Mouse (Mus musculus) WW6 (cell line): ENCODE measurements around the gene Gm20388.

Source experiments
- DNase-seq: peaks from one replicate; pipeline ENCODE4 v3.0.0-alpha.2; 2013; ENCODE audit warnings: low read depth, low spot score

Gm20388 gene

DNA sequence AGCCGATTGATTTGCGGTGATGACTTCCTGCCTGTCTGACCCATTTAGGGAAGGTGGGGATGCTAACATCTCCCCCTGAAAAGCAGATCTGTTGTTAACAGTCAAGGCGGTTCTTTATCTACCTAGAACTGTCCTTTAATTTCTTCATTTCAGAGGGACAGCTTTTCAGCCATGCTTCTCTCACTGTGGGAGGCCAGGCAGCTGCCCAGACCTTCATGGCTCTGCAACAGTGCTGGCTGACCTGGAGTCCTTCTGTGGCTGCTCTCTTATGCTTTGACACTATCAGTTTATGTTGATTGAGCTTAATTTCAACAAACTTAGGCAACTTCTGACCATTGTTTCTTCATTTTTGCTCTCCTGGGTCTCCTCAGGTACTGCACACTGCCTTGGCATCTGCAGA is 2969.7 kb downstream of the Gm20388 start:
- no peak for DNase-seq

DNA sequence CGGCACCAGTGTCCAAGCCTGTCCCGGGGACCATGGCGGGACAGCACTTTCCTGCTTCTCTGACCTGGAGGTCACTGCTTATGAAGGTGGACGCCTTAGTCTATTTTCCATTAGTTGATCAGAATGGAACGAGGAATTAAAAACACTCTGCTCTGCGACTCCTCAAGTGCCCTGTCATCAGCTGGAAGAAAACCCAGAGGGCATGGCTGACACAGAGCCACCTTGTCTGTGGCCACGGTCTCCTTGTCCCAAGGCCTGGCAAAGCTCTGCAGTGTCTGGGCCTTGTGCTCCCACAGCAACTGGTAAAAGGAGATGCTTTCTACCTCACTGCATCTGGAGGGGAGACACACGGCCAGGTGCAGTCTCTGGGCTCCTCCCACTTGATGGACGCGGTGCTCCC is 2973.0 kb downstream of the Gm20388 start:
- no peak for DNase-seq

DNA sequence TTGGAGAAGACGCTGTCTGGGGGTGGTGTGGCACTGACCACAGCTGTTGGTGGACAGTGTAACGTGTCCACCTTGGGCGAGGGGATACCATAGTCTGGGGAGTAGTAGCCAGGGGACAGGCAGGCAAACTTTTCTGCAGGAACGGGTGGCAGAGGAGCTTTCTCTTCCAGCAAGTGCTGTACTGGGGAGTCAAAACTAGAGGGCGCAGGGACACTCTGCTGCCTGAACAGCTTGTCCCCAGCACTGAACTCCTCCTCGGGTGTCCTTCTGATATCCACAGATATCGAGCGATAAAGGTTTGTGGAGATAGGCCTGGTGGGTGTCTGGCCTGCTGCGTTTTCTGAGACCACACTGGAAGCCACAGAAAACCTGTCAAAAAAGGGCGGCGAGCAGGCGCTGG is 2980.8 kb downstream of the Gm20388 start:
- DNase-seq = no peak

DNA sequence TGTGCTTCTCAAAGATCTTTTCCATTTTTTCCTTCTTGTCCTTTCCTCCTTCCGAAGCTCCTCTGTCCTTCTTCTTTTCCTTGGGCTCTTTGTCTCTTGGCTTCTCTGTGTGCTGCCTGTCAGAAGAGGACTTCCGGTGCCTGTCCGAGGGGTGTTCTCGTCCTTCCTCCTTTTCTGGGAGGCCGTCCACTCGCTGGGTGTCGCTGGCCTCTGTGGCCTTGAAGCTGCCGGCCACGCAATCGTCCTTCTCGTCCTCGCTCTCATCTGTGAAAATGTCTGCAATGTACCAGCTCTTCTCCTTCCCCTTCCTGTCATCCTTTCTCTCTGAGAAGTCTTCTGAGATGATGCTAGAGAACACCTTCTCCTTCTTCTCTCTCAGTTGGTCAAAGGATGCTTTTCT is 2982.8 kb downstream of the Gm20388 start:
- no peak for DNase-seq

DNA sequence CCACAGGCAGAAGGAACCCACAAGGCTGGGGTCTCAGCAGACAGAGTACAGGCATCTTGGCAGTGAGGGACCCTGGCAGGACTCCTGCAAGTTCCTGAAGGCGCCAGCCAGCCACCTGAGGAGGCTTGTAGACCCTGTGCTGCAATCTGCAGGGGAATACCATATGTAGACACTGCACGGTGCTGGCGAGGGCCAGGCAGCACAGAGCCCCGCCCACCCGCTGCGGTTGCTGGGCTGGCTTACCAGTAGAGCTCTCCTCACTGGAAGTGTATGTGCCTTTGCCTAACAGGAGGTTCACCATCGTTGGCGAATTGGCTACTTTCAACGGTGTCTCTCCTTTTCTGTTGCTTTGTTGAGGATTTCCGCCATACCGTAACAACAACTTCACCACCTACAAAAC is 2985.7 kb downstream of the Gm20388 start:
- no peak for DNase-seq

DNA sequence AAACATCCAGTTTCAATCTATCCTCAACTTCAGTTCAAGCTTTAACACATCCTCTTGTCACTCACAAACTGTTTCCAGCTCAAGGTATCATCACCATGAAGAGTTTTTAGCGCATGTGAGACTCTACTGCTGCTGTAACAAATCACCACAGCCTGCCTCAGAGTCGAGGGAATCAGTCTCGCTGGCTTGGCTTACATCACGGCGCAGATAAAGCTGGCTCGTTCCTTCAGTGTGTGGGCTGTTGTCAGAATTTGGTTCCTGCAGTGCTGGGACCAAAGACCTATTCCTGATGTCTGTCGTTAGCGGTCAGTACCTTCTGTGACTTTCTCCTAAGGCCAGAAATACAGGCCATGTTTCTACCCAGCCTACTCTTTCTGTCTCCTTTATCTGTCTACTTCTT is 2986.6 kb downstream of the Gm20388 start:
- DNase-seq = no peak

DNA sequence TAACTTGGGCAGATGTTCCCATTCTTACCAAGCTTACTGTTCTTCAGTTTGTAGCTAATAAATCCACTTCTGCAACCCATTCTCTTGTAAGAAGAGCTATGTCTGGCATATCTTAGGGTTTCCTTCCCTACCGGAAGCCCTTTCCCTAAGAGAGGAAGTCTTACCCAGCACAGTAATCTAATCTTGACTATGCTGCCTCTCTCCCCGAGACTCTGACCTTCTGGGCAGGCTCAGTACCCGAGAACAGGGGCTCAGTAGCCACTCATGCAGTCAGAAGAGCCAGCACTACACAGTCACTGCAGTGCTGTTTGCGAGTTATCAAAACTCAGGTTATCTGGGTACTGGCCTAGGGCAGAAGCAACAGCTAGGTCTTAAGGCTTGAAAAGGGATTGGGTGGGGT is 2987.4 kb downstream of the Gm20388 start:
- DNase-seq = no peak

DNA sequence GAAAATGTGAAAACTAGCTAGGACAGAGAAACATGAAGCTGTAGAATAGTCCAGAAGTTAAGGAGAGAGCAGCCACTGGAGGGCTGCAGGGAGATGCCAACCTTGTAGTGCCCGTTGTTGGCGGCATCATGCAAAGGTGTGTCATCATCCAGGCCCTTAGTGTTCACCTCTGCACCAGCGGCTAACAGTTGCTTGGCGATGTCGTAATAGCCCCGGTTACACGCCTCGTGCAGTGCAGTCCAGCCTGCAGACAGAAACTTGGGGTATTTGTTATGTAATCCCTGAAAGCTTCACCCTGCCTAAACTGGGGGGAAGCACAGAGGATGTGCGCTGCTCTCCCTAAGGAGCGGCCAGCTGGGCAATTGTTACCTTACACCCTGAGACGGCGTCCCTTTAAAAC is 2987.8 kb downstream of the Gm20388 start:
- no peak for DNase-seq

DNA sequence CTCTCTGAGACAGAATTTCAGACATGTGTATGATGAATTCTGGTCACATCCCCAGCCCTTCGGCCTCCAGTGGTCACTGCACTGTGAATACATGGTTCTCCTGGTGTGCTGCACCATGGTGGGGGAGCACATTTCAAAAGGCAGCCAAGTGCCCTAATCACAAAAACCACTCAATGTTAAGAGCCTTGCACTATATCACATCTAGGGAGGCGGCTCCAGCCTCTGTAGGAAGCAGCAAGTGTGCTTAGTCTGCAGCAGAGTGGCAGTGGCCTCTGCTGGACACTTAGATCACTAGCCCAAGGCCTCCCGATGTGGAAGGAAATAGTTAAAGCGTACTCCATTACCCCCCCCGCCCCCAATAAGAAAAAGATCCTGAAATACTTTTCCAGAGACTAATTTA is 2988.4 kb downstream of the Gm20388 start:
- no peak for DNase-seq

DNA sequence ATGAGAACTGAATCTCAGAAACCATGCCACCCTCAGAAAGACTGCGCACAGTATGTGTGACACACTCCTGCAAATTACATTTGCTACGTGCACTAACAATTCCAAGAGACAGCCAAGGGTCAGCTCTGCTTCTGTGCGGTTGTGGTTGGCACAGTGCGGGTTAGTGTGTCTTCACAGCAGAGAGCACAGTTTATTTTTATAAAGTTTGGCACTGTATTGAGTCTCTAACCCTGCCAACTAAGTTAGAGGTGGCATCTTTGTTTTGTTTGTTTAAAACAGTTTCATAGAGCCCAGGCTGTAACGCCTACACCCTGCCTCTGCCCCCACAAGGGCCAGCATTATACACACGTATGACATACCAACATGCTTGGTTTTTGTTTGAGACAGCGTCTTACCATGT is 2990.8 kb downstream of the Gm20388 start:
- DNase-seq = no peak

DNA sequence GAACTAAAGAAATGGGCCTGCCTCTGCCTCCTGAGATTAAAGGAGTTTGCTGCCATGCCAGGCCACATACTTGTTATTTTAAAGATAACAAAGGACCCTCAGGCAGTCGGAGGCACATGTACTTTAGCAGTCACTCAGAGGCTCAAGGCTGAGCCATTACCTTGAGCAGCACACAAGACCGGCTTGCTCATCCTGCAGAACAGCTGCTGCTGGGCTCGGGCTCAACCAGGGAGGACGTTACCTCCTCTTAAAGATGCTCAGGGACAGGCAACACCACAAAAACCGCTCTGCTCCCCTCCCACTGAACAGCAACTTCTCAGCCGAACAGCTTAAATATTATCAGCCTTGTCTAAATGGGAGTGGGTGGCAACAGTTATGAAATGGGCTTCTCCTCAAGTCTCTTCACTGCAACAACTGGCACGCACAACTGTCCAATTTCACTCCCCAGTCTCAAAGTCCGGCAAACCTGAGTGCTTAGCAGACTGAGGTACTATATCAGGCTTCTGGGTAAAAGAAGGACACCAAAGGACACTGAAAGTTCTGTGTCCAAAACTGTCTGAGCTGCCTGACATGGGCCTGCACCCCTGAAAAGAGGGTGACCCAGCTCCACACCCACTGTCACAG is 2991.4 kb downstream of the Gm20388 start:
- no peak for DNase-seq

DNA sequence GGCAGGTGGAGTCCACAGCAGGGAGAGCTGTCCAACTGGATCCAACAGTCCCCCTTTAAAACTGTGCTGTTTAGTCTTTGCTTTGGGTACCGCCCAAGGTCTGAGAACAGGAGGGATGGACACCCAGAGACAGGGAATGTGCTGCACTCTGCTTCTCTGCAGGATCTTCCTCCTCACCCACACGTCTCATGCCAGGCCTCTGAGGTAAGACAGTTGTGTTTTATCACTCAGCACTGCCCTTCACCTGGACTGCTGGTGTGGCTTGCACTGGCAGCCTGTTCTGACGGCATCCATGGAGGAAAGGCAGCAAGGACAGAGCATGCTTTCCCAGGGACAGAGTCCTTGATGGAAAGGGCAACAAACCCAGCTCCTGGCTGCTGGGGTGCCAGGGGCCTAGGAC is 2991.9 kb downstream of the Gm20388 start:
- DNase-seq = no peak

DNA sequence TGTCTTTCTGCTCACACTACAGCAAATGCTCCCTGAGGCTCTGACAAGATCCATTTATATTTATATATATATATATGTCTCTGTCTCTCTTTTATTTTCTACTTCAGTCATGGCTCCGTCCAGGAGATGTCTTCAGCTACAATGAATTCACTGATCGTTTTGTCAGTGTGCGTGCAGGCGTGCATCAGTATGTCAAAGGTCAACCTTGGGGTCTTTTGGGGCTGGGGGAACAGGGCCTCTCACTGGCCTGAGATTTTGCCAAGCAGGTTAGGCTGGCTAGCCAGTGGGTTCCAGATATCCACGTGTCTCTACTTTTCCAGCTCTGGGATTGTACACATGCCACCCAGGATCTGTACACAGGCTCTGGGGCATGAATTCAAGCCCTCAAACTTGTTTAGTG is 2992.4 kb downstream of the Gm20388 start:
- DNase-seq = no peak

DNA sequence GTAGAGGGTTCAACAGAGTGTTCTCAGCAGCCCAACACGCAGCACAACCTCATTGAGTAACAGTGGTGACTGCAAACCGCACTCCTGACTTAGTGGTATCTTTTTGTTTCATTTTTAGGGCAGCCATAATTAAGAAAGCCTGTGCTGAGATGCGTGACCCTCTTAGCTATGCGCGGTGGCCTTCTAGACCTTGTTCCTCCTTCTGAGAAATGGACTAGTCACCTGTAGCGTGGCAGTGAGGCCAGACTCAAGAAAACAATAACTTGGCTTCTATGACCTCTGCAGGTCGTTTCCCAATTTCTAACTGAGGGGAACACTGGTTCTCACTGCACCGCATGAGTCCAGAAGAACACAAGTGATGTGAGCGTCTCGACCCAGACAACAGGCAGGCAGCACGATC is 2993.9 kb downstream of the Gm20388 start:
- DNase-seq = no peak

DNA sequence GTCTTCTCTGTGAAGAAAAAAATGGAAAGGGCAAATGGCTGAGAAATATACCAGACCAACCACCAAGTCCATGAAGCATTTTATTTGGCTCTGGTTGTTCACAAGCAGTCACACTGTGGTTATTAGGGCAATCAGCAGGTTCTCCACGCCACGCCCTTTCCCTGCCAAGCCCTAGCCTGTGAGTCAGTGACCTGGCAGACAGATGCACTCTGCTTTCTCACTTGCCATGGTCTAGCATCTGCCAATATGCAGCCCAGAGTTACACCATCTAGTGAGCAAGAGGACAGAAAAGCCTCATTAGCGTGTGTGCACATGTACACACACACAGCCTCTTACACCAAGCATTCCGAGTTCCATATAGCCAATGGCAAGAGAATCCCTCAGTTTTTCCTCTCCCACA is 2994.7 kb downstream of the Gm20388 start:
- DNase-seq = no peak

DNA sequence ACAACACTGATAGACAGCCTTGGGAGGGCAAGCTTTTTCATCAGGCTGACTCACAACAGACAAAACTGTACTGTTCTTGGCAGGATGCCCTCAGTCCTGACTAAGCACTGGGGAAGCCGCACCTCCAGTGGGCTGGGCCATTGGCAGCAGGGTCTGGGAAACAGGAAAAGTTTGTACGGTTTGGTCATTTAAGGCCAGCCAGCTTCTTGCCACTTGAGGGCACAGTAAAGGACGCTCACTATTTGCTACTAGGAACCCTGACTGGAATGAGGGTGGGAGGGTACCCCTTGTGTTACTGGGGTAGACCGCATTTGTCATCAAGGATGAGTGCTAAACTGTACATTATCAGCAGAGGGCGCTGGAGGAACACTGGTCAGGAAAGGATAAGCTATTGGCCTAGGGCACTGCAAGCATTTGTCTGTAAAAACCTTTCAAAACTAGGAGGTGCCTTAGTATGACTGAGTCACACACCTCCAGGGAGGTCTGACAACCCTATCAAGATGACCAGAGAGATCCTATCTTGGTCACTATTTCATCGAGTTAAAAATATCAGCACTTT is 2995.9 kb downstream of the Gm20388 start:
- DNase-seq = peak; percentile 48

DNA sequence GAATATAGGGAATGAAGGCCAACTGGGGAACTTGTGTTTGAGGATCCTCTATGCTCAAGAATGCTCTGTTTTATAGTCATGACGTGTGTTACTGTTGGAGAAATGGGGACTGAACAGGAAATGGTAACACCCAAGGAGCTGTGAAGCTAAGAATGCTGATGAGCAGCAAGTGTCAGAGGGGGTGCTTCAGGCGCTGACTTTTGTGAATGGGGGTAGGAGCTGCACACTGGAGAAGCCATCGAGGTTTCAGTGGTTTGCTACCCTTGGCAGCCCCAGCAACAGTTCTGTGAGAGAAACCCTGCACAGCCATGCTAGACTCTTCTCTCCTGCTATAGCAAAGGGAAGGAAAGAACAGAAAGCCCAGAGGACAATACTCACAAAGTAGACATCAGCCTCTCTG is 3001.5 kb downstream of the Gm20388 start:
- no peak for DNase-seq

DNA sequence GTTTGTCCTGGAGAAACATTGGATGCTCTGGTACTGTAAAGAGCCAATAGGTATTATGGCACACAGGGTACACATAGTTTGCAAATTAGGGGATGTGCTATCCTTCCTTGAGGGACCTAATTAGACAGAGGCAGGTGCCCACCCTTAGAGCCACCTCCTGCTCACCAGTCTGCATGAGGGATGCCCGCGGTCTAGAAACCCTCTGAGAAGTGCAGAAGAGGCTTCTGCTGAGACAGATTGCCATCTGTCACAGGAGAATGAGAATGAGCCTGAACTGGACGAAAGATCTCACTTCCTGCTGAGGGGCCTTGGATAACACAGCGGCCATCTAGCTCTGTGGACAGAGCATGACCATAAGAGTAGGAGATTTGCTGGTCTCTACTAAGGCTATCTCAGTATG is 3002.2 kb downstream of the Gm20388 start:
- DNase-seq = no peak

DNA sequence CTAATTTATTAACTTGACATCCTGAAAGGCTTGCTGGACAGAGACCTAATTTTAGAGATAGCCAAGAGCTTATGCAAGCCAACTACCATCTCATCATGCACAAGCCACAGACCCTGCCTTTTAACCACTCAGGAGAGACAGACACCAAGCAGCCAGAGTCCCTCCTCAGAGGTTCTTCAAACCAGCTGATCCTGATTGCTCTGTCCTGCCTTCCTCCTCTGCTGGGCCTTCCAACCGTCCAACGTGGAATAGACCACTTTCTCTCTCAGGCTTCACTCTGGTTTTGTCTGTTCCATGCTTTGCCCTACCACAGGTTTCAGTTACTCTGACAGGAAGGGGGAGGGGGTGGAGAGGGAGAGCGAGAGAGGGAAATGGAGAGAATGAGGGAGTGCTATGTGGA is 3006.1 kb downstream of the Gm20388 start:
- no peak for DNase-seq

DNA sequence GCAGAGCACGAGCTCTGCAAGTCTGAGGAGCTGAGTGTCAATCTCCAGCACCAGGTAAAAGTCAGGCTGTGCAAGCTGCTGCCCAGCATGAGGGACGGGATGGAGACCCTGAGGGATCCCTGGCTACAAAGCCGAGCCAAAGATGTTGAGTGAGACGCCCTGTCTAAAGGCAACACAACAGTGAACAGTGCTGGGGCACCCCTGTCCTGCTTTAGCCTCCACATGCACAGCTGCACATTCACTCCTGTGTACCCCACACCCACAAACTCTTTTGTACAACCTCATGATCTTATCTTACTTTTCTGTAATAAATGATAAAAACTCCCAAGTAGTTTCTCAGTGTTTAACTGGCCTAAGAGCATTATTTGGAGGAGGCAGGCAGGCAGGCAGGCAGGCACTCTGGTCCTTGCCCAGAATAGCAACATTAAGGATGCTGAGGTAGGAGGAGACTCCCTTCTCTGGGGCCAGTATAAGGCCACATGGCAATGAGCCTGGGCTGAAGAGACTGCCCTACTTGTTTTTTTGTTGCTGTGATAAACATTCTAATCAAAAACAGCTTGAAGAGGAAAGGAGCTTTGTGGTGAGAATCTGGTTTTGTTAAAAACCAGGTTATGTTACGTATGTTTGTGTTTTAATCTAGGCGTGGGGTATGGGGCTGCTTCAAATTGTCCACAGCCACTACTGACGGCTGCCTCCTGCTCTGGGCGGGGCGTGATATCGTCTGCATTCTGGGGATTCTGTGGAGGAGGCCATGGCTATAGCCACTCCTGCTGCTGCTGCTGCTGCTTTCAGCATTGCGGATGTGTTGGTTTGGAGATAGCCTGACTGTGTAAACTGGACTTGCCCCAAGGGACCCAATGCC is 3007.1 kb downstream of the Gm20388 start:
- no peak for DNase-seq

DNA sequence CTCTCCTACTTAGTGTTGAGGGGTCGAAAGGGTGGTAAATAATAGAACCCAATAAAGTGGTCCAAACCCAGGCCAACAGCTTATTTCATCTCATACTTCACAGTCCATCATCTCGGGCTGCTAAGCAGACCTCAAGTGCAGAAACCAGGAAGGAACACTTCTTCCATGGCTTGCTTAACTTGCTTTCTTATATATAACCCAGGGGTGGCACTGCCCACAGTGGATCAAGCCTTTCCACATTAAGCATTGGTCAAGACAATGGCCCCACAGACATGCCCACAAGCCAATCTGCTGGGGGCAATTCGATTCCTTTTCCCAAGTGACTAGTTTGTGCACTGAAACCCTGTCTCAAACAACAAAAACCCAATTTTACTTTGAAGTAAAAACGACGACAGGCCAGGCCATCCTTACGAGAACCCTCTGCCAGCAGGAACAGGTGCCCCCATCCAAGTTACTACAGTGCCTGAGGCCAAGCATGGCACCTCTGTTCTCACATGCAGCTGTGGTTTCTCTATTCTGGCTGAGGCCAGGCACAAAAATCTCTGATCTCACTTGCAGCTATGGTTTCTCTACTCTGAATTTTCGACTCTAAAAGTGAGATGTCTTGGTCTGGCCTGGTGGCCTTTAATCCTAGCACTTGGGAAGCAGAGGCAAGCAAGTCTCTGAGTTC is 3007.9 kb downstream of the Gm20388 start:
- DNase-seq = no peak

DNA sequence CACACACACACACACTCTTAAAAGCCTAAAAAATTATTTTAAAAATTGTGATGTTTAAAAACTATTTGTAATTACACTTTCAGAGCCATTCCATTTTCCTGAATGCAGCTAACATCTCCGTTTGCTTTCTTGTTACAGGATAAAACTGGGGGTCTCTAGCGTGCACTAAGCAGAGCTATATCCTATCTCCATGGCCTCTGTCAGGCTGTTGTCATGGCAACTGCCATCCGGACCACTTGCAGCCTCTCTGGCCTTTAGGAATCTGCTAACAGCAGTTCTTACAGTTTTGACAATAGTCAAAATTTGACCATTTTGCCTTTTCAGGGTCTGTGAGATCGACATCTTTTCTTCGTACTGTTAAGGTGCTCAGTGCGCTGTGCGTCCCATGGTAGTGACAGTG is 3010.2 kb downstream of the Gm20388 start:
- no peak for DNase-seq

DNA sequence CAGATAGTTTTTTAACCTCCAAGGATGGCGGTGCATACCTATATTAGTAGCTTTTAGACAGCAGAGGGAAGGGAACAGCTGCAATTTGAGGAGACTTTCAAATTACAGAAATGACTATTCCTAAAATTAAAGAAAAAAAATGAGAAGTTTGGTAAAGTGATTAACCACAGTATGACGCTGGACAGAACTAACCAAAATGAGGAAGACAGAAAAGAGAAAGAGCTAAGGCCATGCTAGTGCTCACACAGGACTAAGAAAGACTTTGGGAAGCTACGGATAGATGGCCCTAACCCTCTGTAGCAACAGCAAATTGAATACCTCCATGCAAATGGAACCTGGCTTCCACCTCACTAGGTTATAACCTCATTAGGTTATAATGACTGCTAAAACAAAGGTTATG is 3012.3 kb downstream of the Gm20388 start:
- no peak for DNase-seq
